Mouse (Mus musculus) kidney, postnatal 25 days (tissue): ENCODE results near the gene Eef1g.
A peak's percentile ranks its signal among the peaks of the same experiment; 100 is the strongest.
"Not testable (repeated sequence)": the region's sequence is repeated elsewhere in the genome, so short reads cannot be mapped to it uniquely, and the experiment has no call there.

Experiments
- DNase-seq, 2 experiments: peaks; one replicate each; pipeline ENCODE4 v3.0.0; 2021; ENCODE audit warnings: mixed read lengths in 2 of 2

Eef1g gene

DNA sequence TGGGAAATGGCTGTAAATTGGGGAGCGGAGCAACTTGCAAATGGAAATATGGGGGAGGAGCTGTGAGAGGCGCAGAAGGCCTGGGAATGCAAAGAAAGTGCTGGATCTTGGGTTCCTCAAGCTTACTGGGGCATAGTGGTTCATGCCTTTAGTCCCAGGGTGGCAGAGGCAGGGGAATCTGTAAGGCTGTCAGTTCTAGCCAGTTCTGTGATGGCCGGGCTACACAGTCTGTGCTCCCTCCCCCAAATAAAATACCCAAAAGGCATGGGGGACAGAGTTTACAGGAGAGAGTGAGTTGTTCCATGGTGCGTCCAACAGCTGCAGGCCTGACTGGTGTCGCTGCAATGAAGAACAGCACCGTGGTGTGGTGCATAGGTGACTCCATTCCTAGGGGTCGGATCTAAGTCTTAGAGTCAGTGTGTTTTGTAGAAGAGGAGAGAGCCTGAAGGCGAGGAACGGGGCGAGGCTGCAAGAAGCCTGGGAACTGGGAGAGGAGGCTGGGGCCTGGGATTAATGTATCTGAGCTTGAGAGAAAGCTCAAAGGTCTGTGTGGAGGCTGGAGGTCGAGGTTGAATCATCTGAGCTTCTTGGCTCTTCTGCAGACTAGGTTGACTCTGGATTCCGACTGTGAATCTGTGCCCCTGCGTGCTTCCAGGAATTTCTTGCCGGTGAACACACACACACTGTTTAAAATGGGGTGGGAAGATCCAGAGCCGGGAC lies 21.7 kb downstream of the Eef1g start:
- DNase-seq = peak; percentile 51 to 66

DNA sequence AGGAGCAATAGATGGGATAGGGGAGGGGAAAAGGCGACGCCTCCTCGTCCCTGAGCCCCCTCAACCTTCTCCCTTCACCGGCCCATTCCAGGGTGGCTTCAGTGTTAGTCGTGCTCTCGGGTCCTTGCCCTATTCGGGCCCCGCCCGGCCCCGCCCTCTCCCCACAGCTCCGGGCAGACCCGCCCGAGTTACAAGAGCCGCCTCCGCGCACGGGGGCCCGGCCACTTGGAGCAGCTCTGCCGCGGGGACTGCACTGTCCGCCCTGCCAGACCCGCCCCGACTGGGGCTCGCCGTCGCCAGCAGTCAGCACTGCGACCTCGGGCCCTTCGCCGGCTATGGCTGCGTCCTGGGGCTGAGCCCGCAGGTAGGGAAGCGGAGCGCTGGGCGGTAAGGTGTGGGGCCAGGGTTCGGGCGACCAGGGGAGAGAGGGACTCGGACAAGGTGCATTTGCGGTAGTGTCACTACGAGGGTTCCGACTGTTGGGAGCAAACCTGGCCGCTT lies 22.3 kb downstream of the Eef1g start, which contains the start of gene Ahnak:
Ahnak (plus strand) TSS at position 219 of the 501 bp plus-strand sequence.
- peak; percentile 79 to 91 for DNase-seq

DNA sequence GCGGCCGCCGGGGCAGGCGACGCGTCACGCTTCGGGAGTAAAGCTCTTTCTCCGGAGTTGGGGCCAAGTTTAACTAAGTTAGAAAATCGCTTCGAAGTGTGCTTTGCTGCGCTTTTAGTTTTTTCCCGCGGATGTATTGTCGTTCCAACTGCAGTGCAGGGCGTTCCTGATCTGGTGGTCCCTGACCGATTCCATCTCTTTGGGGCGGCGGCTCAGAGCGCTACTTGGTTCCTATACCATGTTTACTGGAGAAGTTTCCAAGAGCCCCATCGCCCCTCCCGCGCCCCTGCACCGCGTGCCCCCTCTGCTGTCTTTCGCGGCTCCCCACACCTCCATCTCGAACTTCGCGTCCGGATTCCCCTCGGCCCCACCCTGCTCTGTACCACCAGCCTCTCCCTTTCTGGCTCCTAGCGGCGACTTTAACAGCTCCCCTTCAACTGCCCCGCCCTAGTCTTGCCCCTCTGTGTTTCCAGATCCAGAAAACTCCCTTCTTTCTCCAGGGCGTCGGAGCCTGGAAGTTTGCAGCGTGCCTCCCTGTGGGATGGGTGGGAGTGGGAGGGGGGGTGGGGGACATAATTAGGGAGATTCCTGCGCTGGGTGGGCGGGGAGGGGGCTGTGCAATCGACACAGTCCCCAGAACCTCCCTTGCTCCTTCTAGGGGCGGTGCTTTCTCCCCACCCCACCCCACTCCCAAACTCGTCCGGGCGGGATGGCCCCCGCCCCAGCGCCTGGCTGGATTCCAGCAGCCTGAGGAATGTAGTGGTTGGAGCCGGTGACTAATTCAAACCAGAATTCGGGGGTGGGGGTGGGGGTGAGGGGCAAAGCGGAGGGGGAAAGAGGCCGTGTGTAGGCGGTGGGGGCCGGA lies 23.0 kb downstream of the Eef1g start:
- DNase-seq = peak; percentile 90 to 93

DNA sequence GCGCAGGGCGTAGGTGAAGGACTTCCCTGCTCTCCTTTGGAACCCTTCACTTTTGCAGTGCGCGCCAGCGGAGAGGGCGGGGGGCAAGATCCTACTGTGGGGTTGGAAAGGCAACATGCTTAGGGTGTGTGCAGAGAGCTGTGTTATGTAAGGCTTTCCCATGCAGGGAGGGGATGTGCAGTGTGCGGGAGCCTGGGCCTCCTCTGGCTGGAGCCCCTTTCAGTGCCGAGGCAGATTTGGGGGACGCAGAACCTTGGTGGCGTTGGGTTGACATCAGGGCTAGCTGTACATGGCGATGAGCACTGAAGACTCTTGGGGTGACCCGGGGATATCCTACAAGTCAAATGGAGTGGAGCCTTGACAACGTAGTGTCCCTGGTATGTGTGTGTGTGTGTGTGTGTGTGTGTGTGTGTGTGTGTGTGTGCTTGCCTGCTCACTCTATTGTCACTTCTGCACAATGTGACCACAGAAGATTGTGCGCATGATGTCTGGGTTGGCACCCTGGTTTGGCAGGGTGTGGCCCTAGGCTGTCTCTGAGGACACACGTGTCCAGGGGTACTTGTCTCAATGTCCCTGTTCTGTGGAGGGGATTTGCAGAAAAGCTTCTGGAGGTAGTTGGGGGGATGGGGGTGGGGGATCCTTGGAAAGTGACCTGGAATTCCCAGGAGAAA lies 23.7 kb downstream of the Eef1g start:
- DNase-seq = peak; percentile 11 to 37

DNA sequence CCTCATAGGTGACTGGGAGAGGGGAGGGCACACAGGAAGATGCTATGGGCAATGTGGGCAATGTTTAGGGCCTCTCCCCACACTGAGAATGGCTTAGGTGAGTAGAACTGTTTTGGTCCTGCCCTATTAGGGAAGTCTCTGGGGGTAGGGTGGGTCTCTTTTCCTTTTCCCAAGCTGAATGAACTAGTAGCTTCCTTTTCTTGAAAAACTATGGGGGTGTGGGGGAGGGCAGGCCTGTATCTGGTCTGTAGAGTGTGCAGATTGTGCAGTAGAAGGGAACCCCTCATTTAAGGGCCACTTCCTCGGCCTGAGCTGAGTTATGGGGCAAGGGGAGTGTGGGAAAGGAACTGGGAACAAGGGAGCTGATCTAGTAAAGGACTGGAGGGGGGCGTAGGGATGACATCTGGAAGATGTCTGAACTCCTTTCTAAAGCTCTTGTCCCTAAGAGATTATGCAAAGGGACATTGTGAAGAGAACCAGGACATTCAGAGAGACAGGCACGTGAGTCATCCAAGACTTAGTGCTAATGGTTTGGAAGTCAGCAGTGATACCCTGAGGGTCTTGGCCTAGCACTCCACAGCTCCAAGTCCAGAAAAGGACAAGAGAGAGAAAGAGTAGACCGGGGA lies 24.5 kb downstream of the Eef1g start:
- peak; percentile 25 to 38 for DNase-seq

DNA sequence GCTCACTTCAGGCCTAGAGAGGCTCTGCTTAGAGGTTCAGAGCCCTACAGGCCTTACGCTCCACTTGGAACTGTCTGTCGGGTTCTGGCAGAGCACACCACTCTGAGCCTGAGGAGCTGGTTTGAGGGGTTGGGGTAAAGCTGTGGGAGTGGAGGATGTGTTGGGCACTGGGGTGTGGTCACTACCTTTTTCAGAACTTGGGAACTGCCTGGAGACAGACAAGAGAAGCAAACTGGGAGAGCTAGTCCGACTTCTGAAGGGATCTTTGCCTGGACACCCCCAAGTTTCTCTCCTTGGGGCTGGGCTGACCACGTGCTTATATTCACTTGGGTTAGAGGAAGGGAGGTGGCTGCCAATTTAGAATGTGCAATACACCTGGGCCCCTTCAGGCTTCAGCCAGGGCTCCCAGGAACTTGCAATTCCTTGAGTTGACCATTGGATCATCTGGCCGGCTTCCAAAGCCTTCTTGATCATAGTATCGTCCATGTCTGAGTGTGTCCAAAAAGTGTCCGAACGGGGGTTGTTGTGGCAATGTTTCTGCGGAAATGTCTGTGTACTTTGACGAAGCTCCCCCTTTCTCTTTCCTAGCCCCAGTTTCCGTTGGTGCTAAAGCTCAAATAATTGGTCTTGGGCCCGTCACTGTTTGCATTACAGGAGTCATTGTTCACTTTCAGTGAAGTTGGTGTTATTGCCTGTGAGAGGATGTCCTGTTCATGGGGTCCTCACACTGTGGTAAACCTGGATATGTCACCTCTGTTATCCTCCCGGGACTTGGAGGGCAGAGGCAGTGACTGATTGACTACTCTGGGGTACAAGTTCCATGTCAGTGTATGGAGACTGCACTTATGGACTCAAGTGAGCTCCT lies 25.3 kb downstream of the Eef1g start:
- peak; percentile 67 to 76 for DNase-seq

DNA sequence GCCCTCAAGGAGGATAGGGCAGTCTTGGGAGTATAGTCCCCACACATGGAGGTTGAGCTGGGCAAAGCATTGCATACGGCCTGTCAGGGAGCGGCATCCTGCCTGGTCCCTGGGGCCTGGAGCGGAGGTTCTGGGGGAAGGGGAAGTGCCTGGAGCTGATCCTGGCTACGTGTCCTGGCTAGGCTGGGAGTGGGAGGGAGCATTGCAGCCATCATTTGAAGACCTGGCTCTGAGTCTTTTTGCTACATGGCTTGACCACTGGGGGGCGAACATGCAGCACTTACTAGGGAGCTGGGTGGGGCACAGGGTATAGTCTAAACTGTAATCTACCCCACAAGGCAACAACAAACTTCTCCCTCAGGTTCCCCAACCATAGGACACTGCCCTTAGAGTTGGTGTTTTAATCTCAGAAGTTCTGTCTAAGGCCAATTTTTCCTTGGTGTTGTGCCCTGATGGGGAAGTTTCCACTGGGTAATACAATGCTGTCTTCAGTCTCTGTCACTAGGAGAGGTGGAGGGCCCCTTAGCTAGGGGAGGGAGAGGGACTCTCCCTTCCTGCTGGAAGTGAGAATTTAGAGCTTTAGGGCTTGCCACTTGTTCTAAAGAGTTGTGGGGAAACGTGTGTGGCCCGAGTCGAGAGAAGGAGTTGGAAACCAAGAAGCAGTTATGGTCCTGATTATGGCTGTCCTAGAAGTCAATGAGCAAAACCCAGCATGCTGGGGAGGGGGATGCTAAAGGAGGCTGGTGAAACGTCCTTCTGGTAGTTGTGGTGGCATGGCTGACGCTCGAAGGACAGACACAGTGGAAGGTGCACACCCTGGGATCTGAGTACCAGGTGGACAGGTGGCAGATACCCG lies 26.2 kb downstream of the Eef1g start:
- peak; percentile 89 for DNase-seq

DNA sequence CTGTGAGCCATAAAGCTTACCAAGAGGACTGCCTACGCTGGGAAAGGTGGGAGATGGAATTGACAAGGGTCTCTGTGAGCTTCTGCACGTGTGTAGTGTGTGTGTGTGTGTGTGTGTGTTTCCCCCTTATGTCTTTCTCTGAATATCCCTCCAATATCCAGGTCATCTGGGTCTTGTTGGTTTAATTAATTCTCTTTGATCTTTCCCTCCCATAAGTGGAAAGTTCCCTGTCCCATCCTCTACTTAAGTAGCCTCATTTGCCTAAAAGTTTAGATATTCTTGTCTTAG lies 26.7 kb downstream of the Eef1g start:
- DNase-seq = no peak

DNA sequence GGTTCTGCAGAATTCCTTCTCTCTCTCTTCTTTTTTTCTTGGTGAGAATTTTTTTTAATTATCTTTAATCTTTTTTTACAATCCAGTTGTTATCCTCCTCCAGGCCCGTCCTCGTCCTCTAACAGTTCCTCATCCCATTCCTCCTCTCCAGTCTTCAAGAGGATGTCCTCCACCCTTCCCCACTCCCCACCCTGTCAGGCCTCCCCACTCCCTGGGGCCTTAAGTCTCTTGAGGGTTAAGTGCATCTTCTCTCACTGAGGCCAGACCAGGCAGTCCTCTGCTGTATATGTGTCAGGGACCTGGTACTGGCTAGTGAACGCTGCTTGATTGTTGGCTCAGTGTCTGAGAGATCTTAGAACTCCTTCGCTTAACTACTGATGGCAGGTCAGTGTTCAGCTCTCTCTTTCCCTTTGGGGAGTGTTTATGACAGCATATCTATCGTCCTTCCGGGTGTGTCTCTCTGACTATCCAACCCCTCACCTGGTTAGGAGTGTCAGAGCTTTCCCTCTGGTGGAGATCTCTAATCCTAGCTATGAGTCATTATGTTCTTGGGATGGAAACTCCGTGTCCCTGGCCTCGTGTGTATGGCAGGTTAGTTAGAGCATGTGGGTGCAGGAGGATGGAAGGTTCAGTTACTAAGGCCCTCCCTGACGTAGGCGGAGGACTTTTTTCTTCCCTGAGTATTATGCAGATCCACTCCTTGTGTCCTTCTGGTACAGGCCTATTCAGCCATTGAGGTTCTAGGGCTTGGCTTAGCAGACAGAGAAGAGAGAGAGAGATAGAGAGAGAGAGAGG lies 28.2 kb downstream of the Eef1g start:
- DNase-seq = no peak

DNA sequence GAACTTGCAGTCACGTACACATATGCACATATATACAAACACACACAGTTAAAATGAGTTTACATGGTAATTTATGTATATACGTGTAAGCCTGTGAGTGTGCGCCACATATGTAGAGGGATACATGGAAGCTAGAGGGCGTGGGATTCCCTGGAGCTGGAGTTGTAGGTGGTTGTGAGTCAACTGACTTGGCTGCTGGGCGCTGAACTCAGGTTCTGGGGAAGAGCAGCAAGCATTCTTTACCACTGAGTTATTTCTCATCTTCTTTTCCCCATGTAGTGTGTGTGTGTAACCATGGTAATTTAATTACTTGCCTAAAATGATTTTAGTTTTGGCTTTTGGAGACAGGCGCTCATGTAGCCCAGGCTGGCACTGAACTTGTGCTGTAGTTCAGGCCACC lies 29.8 kb downstream of the Eef1g start:
- no peak for DNase-seq

DNA sequence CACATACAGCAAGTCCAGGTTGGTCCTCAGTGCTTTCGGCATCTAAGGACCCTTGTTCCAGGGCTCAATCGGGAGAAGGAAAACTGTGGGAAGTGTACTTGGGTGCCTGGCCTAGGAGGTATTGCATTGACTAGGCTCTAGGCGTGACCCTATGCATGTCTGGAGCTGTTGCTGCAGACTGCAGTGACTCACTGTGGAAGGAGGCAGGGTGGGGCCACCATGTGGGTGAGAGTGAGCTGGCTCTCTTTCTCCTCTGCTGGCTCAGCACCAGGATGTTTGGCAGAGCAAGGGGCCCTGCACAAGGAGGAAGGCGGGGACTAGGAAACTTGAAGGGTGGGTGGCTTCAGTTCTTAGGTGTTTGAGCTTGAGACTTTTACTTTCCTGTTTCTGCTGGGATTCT lies 30.7 kb downstream of the Eef1g start:
- peak; percentile 84 to 91 for DNase-seq

DNA sequence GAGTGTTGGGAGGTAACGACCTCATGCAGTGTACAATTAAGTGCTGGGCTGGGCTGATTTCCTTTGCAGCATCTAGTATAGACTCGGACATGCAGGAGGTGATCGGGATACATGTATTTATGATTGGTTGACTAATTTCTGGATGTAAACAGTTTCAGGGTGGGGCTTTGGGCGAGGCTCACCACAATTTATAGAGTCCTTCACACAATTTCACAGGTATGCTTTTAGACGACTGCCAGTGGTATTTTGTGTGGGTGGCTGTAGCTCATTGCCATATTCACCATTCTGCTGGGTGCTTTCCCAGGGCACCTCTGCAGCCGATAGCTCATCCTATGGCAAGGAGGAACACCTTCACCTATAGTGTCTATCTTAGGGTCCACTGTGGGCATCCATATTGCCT lies 31.7 kb downstream of the Eef1g start:
- DNase-seq = no peak

DNA sequence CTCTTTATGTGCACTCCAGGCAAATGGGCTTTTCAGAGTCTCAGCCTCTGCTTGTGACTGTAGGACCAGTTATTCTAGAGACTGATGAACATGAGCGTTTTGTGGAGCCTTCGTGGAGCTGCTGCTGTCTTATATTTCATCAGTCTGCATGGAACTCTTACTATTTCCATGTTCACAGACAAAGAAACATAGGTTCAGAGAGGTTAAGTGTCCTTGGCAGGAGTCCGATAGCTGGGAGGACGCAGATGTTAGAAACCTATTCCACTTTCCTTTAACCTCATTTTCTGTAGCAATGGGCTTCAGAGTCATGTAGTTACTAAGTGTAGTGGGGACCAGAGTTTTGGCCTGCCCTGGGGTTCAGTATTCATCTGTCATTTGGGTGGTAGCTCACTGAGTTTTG lies 32.4 kb downstream of the Eef1g start:
- DNase-seq = no peak

DNA sequence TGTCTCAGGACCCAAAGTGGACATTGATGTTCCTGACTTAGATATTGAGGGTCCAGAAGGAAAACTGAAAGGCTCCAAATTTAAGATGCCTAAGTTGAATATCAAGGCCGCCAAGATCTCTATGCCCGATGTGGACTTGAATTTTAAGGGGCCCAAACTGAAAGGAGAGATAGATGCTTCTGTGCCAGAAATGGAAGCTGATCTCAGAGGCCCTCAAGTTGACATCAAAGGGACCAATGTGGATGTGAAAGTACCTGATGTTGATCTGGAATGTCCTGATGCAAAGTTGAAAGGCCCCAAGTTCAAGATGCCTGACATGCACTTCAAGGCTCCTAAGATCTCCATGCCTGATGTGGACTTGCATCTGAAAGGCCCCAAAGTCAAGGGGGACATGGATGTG lies 40.1 kb downstream of the Eef1g start:
- not testable (repeated sequence) for DNase-seq

DNA sequence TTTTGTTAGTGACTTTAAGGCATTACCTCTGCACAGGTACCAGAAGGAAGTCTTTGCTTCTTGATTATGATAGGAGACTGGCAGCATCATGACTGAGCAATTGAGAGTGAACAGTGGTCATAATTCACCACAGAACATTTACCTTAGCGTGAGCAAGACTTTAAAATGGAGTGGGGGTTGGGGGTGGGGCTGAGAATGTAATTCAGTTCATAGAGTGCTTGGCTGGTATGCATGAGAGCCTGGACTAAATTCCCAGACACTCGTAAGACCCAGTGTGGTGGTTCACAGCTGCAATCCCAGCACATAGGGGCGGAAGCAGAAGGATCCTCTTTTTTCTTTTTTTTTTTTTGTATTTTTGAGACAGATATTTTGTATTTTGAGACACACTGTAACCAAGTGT lies 52.5 kb downstream of the Eef1g start:
- no peak for DNase-seq

DNA sequence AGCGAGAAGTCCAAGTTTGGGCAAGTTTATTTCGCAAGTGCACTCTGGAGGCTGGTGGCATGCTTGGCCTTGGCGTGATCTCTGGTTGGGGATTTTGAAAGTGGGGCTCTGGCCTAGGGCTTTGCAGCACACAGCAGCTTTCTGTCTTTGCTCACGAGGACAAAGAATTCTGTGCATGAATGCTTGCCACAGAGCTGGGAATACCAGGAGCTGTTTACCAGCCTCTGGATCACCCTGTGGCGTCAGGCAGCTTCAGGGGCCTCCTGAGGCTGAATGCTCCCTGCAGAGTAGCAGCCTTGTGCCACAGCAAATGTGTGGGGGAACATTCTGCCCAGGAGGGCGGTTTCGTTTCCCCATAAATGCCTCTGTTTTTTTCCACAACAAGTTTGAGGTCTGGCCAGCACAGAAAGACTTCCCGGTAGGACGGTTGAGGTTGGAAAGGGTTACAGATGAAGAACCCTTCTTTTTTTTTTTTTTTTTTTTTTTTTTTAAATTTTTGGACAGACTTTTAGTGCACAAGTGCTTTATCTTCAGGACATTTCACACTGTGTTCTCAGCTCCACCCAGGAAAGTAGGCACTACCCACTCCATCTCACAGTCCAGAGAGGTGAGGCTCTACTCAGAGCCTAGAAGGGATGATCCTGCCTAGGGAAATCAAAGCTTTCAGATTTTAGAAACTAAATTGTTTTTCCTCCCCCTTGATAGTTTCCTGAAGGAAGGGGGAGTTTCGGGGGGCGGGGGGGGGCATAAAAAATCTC lies 56.4 kb downstream of the Eef1g start:
- peak; percentile 30 to 68 for DNase-seq

DNA sequence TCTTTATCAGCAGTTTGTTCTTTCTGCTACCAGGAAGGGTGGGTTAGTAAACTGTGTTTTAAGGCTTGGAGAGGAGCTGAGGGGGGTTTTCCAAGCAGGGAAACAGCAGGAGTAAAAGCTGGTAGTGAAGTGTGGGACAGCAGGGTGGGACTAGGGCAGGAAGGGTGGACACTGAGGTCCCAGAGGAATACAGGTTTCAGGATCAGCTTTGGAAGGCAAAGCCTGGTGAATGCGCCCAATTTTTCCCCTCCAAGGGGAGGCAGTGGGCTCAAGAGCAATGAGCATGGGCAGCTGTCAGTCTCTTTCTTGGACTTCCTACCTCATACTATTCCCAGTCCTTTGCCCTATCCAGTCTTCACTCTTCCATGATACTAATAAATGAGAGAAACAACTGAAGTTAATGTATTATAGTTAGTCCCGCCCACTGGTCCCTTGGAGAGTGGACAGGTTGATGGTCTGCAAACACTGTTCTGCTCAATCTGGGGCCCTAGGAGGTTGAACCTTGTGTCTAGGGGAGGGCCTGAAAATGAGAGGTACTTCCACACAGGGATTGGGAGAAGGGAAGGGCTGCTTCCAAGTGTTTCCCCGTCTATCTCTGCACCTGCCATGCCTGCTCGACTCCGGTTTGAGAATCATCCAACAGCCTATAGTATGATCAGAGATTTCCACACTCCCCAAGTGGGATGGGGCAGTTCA lies 58.9 kb downstream of the Eef1g start:
- DNase-seq = no peak

DNA sequence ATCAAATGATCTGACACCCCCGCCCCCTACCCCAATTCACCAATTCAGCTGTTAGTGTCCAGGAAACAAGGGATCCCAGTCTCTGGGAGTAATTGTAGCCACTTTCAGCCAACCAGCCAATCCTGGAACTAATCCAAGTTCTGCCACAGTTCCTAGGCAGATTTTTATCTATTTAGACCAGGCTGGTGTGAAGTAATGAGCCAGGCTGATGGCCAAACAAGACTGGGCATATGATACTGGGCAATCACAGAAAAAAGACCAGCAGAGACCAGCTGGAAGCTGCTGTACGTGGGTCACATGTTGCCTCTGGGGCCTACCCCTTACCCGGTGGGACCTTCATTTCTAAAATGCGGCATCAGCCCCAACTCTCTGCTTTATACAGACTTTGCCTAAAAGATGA lies 59.8 kb downstream of the Eef1g start:
- peak; percentile 23 to 46 for DNase-seq

DNA sequence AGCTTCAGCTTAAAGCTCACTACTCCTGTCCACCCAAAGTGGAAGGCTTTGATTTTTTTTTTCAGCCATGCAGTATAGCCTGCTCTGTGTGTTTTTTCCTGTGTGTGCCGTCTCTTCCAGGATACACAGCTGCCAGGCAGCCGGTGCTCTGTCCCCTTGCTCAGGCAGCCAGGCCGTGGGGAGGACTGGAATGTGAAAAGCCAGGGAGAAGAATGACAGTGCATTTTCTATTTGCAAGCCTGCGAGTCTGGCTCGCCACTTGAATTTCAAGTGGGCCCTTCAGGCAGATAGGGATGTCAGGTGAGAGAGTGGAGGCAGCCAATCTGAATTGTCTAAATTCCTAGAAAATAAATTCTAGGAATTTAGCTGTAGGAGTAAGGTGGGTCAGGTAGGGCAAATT lies 61.0 kb downstream of the Eef1g start:
- DNase-seq = peak; percentile 31 to 61
